Mouse (Mus musculus): ENCODE measurements at regions not wholly inside any gene's neighbourhood (a gene's known extent, or its start where the extent isn't known, plus 50 kb on each side); places are given as distances from the start of the nearest gene placed in this dataset.
"Not testable (repeated sequence)": the region's sequence is repeated elsewhere in the genome, so short reads cannot be mapped to it uniquely, and the experiment has no call there.

GRCm38 (mm10) chr13:4935940-4936339 lies 327.0 kb upstream of the Akr1e1 start:
- ATAC-seq: no peak
- no peak overlapping the region for H3K9ac ChIP-seq (ENCODE audit: low read depth, low read length)
- H3K4me2 ChIP-seq (ENCODE audit: low read length): no peak overlapping the region
- 90% methylated on average over 4 of the region's 4 CpGs for whole genome bisulfite sequencing
- no peak overlapping the region for H3K27ac ChIP-seq (ENCODE audit: low read length)
- no peaks in the 10 kb centered on the region for H3K4me1 ChIP-seq (ENCODE audit: control insufficient read depth, insufficient read depth, low read length)
- H3K4me3 ChIP-seq (ENCODE audit: low read depth, low read length): no peak overlapping the region
- H3K36me3 ChIP-seq (ENCODE audit: control insufficient read depth, insufficient read depth, low read length): no peaks in the 10 kb centered on the region
- no peaks in the 10 kb centered on the region for H3K27me3 ChIP-seq (ENCODE audit: control insufficient read depth, insufficient read depth, low read depth, low read length)
- H3K9me3 ChIP-seq (replicated peaks; ENCODE audit: control insufficient read depth, low read length, poor library complexity, severe bottlenecking): no peaks in the 10 kb centered on the region

GRCm38 (mm10) chr13:4939849-4940248 lies 330.9 kb upstream of the Akr1e1 start:
- Histone ChIP-seq H3K4me1 (ENCODE audit: control insufficient read depth, insufficient read depth, low read length) (no peaks in the 10 kb centered on the region), H3K9ac (ENCODE audit: low read depth, low read length) (no peak overlapping the region), H3K27me3 (ENCODE audit: control insufficient read depth, insufficient read depth, low read depth, low read length) (no peaks in the 10 kb centered on the region), H3K9me3 (replicated peaks; ENCODE audit: control insufficient read depth, low read length, poor library complexity, severe bottlenecking) (no peaks in the 10 kb centered on the region), H3K36me3 (ENCODE audit: control insufficient read depth, insufficient read depth, low read length) (no peaks in the 10 kb centered on the region), H3K4me3 (ENCODE audit: low read depth, low read length) (no peak overlapping the region), H3K4me2 (ENCODE audit: low read length) (no peak overlapping the region), H3K27ac (ENCODE audit: low read length) (no peak overlapping the region)
- no peak for ATAC-seq

- H3K27ac ChIP-seq (ENCODE audit: low read length); H3K4me1 ChIP-seq (ENCODE audit: control insufficient read depth, insufficient read depth, low read length); H3K27me3 ChIP-seq (ENCODE audit: control insufficient read depth, insufficient read depth, low read depth, low read length); H3K36me3 ChIP-seq (ENCODE audit: control insufficient read depth, insufficient read depth, low read length); H3K9me3 ChIP-seq (replicated peaks; ENCODE audit: control insufficient read depth, low read length, poor library complexity, severe bottlenecking); H3K4me3 ChIP-seq (ENCODE audit: low read depth, low read length); H3K4me2 ChIP-seq (ENCODE audit: low read length); H3K9ac ChIP-seq (ENCODE audit: low read depth, low read length): not testable (repeated sequence)
- 9% methylated on average over 5 of the region's 14 CpGs for WGBS
- ATAC-seq: peak; percentile 76
These were observed 333.5 kb upstream of the Akr1e1 start for GRCm38 (mm10) chr13:4942490-4942889.

GRCm38 (mm10) chr13:4943046-4943445 lies 334.1 kb upstream of the Akr1e1 start:
- Histone ChIP-seq H3K4me2 (ENCODE audit: low read length) (peak overlapping the region; percentile 47), H3K27ac (ENCODE audit: low read length) (no peak overlapping the region), H3K4me1 (ENCODE audit: control insufficient read depth, insufficient read depth, low read length) (no peaks in the 10 kb centered on the region), H3K9me3 (replicated peaks; ENCODE audit: control insufficient read depth, low read length, poor library complexity, severe bottlenecking) (no peaks in the 10 kb centered on the region), H3K36me3 (ENCODE audit: control insufficient read depth, insufficient read depth, low read length) (no peaks in the 10 kb centered on the region), H3K27me3 (ENCODE audit: control insufficient read depth, insufficient read depth, low read depth, low read length) (no peaks in the 10 kb centered on the region), H3K9ac (ENCODE audit: low read depth, low read length) (no peak overlapping the region), H3K4me3 (ENCODE audit: low read depth, low read length) (peak overlapping the region; percentile 31)
- 40% methylated on average over 7 of the region's 7 CpGs for WGBS
- ATAC-seq: peak; percentile 44; the same call in 1 of the 2 replicates

GRCm38 (mm10) chr13:4955384-4955783 lies 346.4 kb upstream of the Akr1e1 start:
- Histone ChIP-seq H3K27ac (ENCODE audit: low read length) (no peak overlapping the region), H3K36me3 (ENCODE audit: control insufficient read depth, insufficient read depth, low read length) (no peaks in the 10 kb centered on the region), H3K4me2 (ENCODE audit: low read length) (no peak overlapping the region), H3K9ac (ENCODE audit: low read depth, low read length) (no peak overlapping the region), H3K9me3 (replicated peaks; ENCODE audit: control insufficient read depth, low read length, poor library complexity, severe bottlenecking) (no peaks in the 10 kb centered on the region), H3K27me3 (ENCODE audit: control insufficient read depth, insufficient read depth, low read depth, low read length) (no peaks in the 10 kb centered on the region), H3K4me1 (ENCODE audit: control insufficient read depth, insufficient read depth, low read length) (no peaks in the 10 kb centered on the region), H3K4me3 (ENCODE audit: low read depth, low read length) (no peak overlapping the region)
- no peak for ATAC-seq
- 90% methylated on average over 3 of the region's 3 CpGs for WGBS

GRCm38 (mm10) chr13:4964824-4965223 lies 355.9 kb upstream of the Akr1e1 start:
- H3K4me1 ChIP-seq (ENCODE audit: control insufficient read depth, insufficient read depth, low read length): no peaks in the 10 kb centered on the region
- H3K9me3 ChIP-seq (replicated peaks; ENCODE audit: control insufficient read depth, low read length, poor library complexity, severe bottlenecking): no peaks in the 10 kb centered on the region
- H3K9ac ChIP-seq (ENCODE audit: low read depth, low read length): no peak overlapping the region
- H3K4me2 ChIP-seq (ENCODE audit: low read length): no peak overlapping the region
- no peaks in the 10 kb centered on the region for H3K36me3 ChIP-seq (ENCODE audit: control insufficient read depth, insufficient read depth, low read length)
- H3K27ac ChIP-seq (ENCODE audit: low read length): no peak overlapping the region
- no peak overlapping the region for H3K4me3 ChIP-seq (ENCODE audit: low read depth, low read length)
- no peaks in the 10 kb centered on the region for H3K27me3 ChIP-seq (ENCODE audit: control insufficient read depth, insufficient read depth, low read depth, low read length)
- no peak for ATAC-seq

- no peak overlapping the region for H3K9ac ChIP-seq (ENCODE audit: low read depth, low read length)
- H3K27ac ChIP-seq (ENCODE audit: low read length): no peak overlapping the region
- no peaks in the 10 kb centered on the region for H3K9me3 ChIP-seq (replicated peaks; ENCODE audit: control insufficient read depth, low read length, poor library complexity, severe bottlenecking)
- WGBS: 70% methylated on average over 2 of the region's 2 CpGs
- no peak overlapping the region for H3K4me2 ChIP-seq (ENCODE audit: low read length)
- H3K4me3 ChIP-seq (ENCODE audit: low read depth, low read length): no peak overlapping the region
- H3K27me3 ChIP-seq (ENCODE audit: control insufficient read depth, insufficient read depth, low read depth, low read length): no peaks in the 10 kb centered on the region
- no peaks in the 10 kb centered on the region for H3K4me1 ChIP-seq (ENCODE audit: control insufficient read depth, insufficient read depth, low read length)
- no peaks in the 10 kb centered on the region for H3K36me3 ChIP-seq (ENCODE audit: control insufficient read depth, insufficient read depth, low read length)
- no peak for ATAC-seq
These were observed 361.3 kb upstream of the Akr1e1 start for GRCm38 (mm10) chr13:4970081-4970892.

- Histone ChIP-seq H3K4me3 (ENCODE audit: low read depth, low read length) (no peak overlapping the region), H3K27ac (ENCODE audit: low read length) (no peak overlapping the region), H3K9ac (ENCODE audit: low read depth, low read length) (no peak overlapping the region), H3K36me3 (ENCODE audit: control insufficient read depth, insufficient read depth, low read length) (no peaks in the 10 kb centered on the region), H3K4me2 (ENCODE audit: low read length) (no peak overlapping the region), H3K27me3 (ENCODE audit: control insufficient read depth, insufficient read depth, low read depth, low read length) (no peaks in the 10 kb centered on the region), H3K9me3 (replicated peaks; ENCODE audit: control insufficient read depth, low read length, poor library complexity, severe bottlenecking) (no peaks in the 10 kb centered on the region), H3K4me1 (ENCODE audit: control insufficient read depth, insufficient read depth, low read length) (no peaks in the 10 kb centered on the region)
- ATAC-seq: no peak
- 85% methylated on average over 4 of the region's 4 CpGs for whole genome bisulfite sequencing
These were observed 362.6 kb upstream of the Akr1e1 start for GRCm38 (mm10) chr13:4971472-4972067.

- H3K36me3 ChIP-seq (ENCODE audit: control insufficient read depth, insufficient read depth, low read length): no peaks in the 10 kb centered on the region
- H3K4me3 ChIP-seq (ENCODE audit: low read depth, low read length): no peak overlapping the region
- H3K27ac ChIP-seq (ENCODE audit: low read length): no peak overlapping the region
- WGBS: 55% methylated on average over 1 of the region's 1 CpGs
- no peak overlapping the region for H3K4me2 ChIP-seq (ENCODE audit: low read length)
- H3K27me3 ChIP-seq (ENCODE audit: control insufficient read depth, insufficient read depth, low read depth, low read length): no peaks in the 10 kb centered on the region
- H3K9me3 ChIP-seq (replicated peaks; ENCODE audit: control insufficient read depth, low read length, poor library complexity, severe bottlenecking): no peaks in the 10 kb centered on the region
- H3K9ac ChIP-seq (ENCODE audit: low read depth, low read length): no peak overlapping the region
- no peak for ATAC-seq
- no peaks in the 10 kb centered on the region for H3K4me1 ChIP-seq (ENCODE audit: control insufficient read depth, insufficient read depth, low read length)
These were observed 383.9 kb upstream of the Akr1e1 start for GRCm38 (mm10) chr13:4992876-4993275.

Measured in midbrain, embryonic 16.5 days (tissue).